Mouse (Mus musculus) ES-E14 (cell line): ENCODE results near the gene H2-Q2.

Experiments
- CHD2 ChIP-seq: IDR thresholded peaks from 2 replicates; pipeline ENCODE4 v1.6.1; 2014; ENCODE audit warnings: mild to moderate bottlenecking, low read depth, low read length, inconsistent platforms
- ZNF384 ChIP-seq: IDR thresholded peaks from 2 replicates; pipeline ENCODE4 v1.6.1; 2012; ENCODE audit warnings: low read depth, low read length, inconsistent platforms

- TF ChIP-seq CHD2 (no peak), ZNF384 (no peak)
Measured at GRCm38 (mm10) chr17:35379729-35380451, 37.8 kb downstream of the H2-Q2 start.
